Mouse (Mus musculus): ENCODE data around the gene Plcg2. TPM values are rescaled to one million over a fixed set of nuclear protein-coding genes. Genes with fewer than 3 reads are reported as not detected.

Gene Plcg2
- polyA plus RNA-seq, 1 experiment from 2014 or later: 7.3 TPM

DNA sequence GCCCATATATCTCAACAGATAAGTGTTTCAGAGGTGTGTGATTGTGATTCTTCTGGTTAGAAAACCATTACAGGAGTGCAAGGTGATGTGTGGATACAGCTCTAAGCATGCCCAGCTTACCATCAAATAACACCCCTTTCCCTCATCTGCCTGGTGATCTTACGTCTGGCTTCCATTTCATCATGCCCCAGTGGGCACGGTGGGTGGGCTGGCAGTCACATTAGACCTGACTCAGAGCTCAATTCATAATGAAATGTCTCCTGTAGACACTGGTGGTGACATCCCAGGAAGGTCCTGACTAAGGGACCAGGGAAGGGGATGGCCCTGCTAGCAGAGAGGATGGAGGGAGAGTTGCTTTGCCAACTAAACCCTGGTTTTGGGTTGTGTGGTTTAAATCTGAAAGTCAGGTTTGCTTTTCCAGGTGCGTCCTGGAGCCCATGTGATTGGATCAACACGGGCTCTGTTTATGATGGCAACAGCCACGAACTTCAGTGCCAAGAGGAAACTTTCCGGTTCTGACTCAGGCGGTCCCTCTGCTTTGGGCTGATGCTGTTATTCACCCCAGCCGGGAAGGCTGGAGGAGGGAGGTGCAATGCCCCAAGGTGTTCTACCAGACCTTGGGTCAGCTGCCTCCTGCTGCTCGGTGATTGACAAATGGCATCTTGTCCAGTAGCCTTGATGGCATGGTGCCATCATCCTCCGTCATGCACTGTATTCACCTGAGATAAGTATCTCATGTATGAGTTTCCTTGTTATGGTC lies 9.7 kb upstream of the Plcg2 start:
- Histone ChIP-seq H3K36me3 (no peaks in the 10 kb centered on the region), H3K9me3 (replicated peaks) (no peaks in the 10 kb centered on the region), H3K4me2 (no peak overlapping the region), H3K4me3 (replicated peaks) (no peak overlapping the region), H3K9ac (no peak overlapping the region), H3K27me3 (no peaks in the 10 kb centered on the region), H3K4me1 (replicated peaks) (no peaks in the 10 kb centered on the region), H3K27ac (no peak overlapping the region)
- DNase-seq: no peak
- ATAC-seq (ENCODE audit: low read depth): no peak
- WGBS (ENCODE audit: insufficient replicate concordance): 76% methylated on average over 10 of the region's 10 CpGs

DNA sequence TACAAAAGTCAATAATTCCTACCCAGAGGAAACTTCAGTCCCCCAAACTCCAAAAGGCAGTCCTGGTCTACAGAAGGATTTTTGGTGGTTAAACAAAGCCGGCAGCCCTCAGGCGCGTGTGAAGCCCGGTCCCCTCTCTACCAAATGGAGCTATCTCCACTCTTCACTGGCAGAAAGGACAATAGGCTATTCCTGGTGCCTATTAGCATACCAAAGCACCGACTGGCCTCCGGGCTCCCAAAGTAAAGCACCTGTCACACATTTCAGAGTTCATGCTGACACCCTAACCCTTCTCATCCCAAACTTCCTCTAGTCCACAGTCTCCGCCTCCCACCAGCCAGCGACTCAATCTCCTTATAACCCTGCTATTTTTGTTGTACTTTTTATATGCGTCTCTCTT lies 4.5 kb upstream of the Plcg2 start:
- no peak for DNase-seq

DNA sequence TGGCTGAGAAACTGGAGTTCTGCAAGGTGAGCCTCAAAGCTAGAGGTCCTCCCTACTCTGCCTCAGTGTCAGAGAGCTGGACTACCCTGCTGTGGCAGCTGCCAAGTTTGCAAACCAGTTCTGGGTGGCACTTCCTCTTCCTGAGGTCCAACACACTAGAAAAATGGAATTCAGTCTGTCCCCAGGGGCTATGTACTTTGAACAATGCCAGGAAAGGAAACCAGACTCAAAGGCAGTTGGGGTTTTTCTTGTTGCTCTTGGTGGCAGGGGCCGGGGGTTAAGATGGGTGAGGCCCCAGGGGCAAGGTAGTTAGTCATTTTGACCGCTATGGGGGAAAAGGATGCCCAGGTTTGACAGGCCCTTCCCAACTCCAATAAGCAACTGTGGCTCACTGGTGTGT lies 3.2 kb upstream of the Plcg2 start:
- no peaks in the 10 kb centered on the region for H3K9me3 ChIP-seq (replicated peaks)
- no peak overlapping the region for H3K9ac ChIP-seq
- H3K4me3 ChIP-seq (replicated peaks): no peak overlapping the region
- peaks cover 31% of the 10 kb centered on the region for H3K27me3 ChIP-seq
- ATAC-seq (ENCODE audit: low read depth): no peak
- no peak overlapping the region for H3K4me2 ChIP-seq
- no peak for DNase-seq
- H3K4me1 ChIP-seq (replicated peaks): peaks cover 17% of the 10 kb centered on the region
- H3K27ac ChIP-seq: no peak overlapping the region
- H3K36me3 ChIP-seq: no peaks in the 10 kb centered on the region
- WGBS (ENCODE audit: insufficient replicate concordance): 51% methylated on average over 2 of the region's 2 CpGs

More for the DNA sequence above, 4.5 kb upstream of the Plcg2 start:
- no peak overlapping the region for H3K27ac ChIP-seq
- ATAC-seq (ENCODE audit: low read depth): no peak
- peaks cover 9% of the 10 kb centered on the region for H3K4me1 ChIP-seq (replicated peaks)
- peaks cover 21% of the 10 kb centered on the region for H3K27me3 ChIP-seq
- 46% methylated on average over 9 of the region's 9 CpGs for WGBS (ENCODE audit: insufficient replicate concordance)
- no peaks in the 10 kb centered on the region for H3K36me3 ChIP-seq
- no peak overlapping the region for H3K4me3 ChIP-seq (replicated peaks)
- H3K9me3 ChIP-seq (replicated peaks): no peaks in the 10 kb centered on the region
- no peak overlapping the region for H3K4me2 ChIP-seq
- H3K9ac ChIP-seq: no peak overlapping the region

DNA sequence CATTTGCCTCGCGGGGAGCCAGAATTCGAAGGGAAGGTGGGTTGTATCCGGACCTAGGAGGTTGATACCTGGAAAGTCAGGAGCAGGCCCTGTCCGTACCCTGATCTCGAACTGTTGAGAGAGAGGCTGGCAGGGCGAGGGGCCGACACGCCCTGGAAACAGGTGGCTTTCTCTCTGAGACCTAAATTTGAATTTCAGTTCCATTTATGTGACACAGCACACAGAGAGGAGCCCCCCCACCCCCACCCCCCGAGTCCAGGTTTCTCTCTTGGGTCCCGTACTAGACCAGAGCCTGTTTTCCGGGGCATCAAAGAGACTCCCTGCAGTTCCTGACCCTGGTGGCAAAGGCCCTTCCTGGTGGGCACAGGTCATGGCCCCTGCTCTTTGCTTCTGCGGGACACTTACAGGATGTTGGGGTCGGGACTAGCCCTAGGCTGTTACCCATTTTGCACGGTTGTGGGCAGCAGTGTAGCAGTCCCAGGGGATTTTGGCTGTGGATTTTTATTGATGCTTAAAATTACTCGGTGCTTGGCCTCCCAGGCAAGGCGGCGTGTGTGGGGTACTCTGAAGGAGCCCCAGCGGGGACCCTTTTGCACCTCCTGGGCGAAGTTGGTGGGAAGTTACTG lies 937 bp downstream of the Plcg2 start:
- H3K27ac ChIP-seq: no peak overlapping the region
- peak overlapping the region; percentile 87 for H3K4me2 ChIP-seq
- no peaks in the 10 kb centered on the region for H3K36me3 ChIP-seq
- H3K4me3 ChIP-seq (replicated peaks): peak overlapping the region; percentile 66
- no peaks in the 10 kb centered on the region for H3K9me3 ChIP-seq (replicated peaks)
- peak overlapping the region; percentile 67 for H3K9ac ChIP-seq
- ATAC-seq (ENCODE audit: low read depth) (0 out of 2 replicates have a peak, but pooled peaks have one; percentile 12), DNase-seq (no peak)
- WGBS (ENCODE audit: insufficient replicate concordance): 10% methylated on average over 20 of the region's 20 CpGs
- H3K4me1 ChIP-seq (replicated peaks): peaks cover 17% of the 10 kb centered on the region
- H3K27me3 ChIP-seq: peaks cover 31% of the 10 kb centered on the region

DNA sequence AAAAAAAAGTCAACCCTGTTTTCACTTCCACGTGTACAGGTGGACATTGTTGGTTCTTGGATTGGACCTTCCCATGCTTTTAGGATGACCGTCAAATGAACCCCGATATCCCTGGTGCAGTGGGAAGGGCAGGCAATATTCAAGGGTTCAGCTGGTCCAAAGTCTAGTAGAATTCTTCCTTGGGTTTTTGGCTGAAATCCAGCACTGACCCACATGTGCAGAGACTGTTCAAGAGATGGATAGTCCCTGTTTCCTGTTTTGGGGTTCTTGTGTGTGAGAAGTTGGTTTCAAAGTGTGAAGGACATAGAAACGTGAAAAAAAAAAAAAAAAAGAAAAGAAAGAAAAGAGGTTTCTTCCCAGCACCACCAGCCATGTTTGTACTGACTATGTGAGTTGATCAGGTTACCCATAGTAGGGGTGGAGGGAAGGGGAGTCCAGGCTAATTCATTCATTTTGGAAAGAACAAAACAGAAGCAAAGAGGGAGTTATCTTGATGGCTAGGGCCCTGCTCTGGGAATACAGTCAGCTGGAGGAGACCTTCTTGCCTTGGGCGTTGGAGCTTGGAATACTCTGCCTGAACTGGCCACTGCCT lies 2.2 kb downstream of the Plcg2 start:
- Histone ChIP-seq H3K27me3 (peaks cover 31% of the 10 kb centered on the region), H3K4me1 (replicated peaks) (peaks cover 17% of the 10 kb centered on the region), H3K36me3 (no peaks in the 10 kb centered on the region), H3K4me2 (no peak overlapping the region), H3K4me3 (replicated peaks) (no peak overlapping the region), H3K9ac (no peak overlapping the region), H3K27ac (no peak overlapping the region), H3K9me3 (replicated peaks) (no peaks in the 10 kb centered on the region)
- WGBS (ENCODE audit: insufficient replicate concordance): 49% methylated on average over 5 of the region's 5 CpGs
- ATAC-seq (ENCODE audit: low read depth) (no peak), DNase-seq (no peak)

DNA sequence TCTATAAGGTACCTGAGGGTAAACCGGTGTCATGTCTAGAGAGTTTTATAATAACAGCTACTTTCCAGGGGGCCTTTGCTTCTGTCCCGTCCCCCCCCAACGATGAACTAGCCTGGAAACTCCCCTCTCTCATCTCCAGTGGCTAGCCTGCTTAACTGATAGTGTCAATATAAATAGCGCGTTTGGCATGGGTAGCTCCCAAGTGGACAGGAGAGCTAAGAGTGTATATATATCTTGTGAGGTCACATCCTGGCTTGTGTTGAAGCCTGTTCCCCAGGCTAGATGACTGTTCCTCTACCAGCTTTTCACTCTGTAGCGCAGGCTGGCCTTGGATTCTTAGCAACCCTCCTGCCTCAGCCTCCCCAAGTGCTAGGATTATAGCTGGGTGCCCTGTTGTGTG lies 3.2 kb downstream of the Plcg2 start:
- no peaks in the 10 kb centered on the region for H3K36me3 ChIP-seq
- H3K4me3 ChIP-seq (replicated peaks): no peak overlapping the region
- H3K27ac ChIP-seq: no peak overlapping the region
- DNase-seq (no peak), ATAC-seq (ENCODE audit: low read depth) (no peak)
- no peak overlapping the region for H3K9ac ChIP-seq
- peaks cover 31% of the 10 kb centered on the region for H3K27me3 ChIP-seq
- no peaks in the 10 kb centered on the region for H3K9me3 ChIP-seq (replicated peaks)
- 70% methylated on average over 6 of the region's 6 CpGs for WGBS (ENCODE audit: insufficient replicate concordance)
- H3K4me2 ChIP-seq: no peak overlapping the region
- H3K4me1 ChIP-seq (replicated peaks): peaks cover 17% of the 10 kb centered on the region

DNA sequence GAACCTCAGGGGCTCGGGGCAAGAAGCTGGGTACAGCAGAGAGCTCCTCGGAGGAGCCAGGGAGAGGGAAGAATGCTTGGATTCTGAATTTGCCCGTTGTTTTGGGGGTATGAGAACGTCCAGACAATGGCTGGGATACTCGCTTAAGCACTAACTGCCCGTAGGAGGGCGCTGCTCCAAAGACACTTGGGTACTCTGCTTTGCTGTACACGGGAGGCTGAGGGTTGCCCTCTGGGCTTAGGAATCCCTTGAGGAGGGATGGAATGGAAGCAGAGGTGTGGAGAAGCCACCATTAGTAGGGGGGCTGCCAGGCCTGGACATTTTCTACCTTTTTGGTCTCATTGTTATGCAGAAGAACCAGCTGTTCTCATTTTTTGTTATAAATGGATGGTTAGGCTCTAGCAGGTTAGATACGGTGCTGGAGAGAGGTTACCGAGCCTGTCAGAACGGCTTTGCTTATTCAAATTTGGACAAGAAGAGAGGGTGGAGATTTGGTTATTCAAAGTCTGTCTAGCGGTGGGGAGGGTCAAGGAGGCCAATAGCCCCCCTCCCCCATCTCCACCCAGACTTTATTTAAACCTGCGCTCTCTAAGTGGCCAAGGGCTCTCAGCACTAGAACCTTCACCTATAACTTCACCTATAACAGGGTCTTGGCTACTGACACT lies 5.4 kb downstream of the Plcg2 start:
- 72% methylated on average over 13 of the region's 13 CpGs for WGBS (ENCODE audit: insufficient replicate concordance)
- no peak overlapping the region for H3K27ac ChIP-seq
- H3K4me2 ChIP-seq: no peak overlapping the region
- no peaks in the 10 kb centered on the region for H3K36me3 ChIP-seq
- DNase-seq (no peak), ATAC-seq (ENCODE audit: low read depth) (no peak)
- no peak overlapping the region for H3K4me3 ChIP-seq (replicated peaks)
- peaks cover 8% of the 10 kb centered on the region for H3K4me1 ChIP-seq (replicated peaks)
- peaks cover 9% of the 10 kb centered on the region for H3K27me3 ChIP-seq
- H3K9me3 ChIP-seq (replicated peaks): no peaks in the 10 kb centered on the region
- no peak overlapping the region for H3K9ac ChIP-seq

DNA sequence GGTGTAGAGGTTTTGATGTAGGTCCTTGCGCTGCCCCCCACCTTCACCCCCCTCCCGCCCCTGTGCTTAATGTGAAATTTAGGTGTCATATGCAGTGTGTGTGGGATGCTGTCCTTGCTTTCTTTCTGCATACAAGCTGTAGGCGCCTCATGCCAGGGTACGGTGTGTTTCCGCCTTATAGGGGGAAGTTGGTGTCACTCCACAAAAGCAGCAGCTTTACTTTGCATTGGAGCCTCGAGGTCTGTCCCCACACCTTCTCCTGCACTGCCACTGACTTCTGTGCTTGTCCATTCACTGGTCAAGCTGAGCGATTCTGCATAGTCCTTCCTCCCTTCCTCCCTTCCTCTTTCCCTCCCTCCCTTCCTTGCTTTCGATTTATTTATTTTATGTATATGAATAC lies 9.6 kb downstream of the Plcg2 start:
- Histone ChIP-seq H3K9ac (no peak overlapping the region), H3K36me3 (no peaks in the 10 kb centered on the region), H3K4me2 (no peak overlapping the region), H3K27ac (no peak overlapping the region), H3K4me3 (replicated peaks) (no peak overlapping the region), H3K9me3 (replicated peaks) (no peaks in the 10 kb centered on the region), H3K4me1 (replicated peaks) (no peaks in the 10 kb centered on the region), H3K27me3 (no peaks in the 10 kb centered on the region)
- DNase-seq (no peak), ATAC-seq (ENCODE audit: low read depth) (no peak)
- WGBS (ENCODE audit: insufficient replicate concordance): 67% methylated on average over 8 of the region's 8 CpGs

DNA sequence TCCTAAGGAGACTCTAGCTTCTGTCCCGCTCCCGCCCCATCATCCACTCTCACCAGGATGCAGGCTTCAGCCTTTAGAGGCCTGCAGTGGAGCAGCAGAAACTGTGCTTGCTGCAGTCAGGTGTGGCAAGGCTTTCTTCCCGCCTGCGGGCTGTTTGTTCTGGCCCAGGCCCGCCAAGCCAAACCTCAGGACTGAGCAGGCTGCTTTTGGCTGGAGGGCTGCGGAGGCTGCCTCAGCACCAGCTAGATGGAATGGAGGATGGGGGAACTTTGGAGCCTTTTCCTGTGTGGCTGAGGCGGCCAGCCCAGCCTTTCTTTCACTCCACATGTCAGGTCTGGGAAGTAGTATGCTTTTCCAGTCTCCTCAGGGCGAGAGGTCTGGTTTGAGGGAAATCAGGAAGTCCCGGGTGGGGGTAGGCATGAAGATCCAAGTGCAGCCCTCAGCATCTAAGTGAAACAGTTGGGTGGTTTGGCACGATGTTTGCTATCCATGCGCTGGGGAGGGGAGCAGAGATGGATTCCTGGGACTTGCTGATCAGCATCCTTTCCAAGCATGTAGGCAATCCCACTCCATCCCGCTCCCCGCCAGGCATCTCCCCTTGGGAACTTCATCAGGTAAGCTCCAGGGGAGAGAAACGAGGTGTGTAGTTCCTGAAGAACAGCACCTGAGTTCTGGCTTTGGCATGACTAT lies 18.9 kb downstream of the Plcg2 start:
- Histone ChIP-seq H3K9me3 (replicated peaks) (no peaks in the 10 kb centered on the region), H3K4me2 (no peak overlapping the region), H3K27me3 (no peaks in the 10 kb centered on the region), H3K4me3 (replicated peaks) (no peak overlapping the region), H3K9ac (no peak overlapping the region), H3K27ac (no peak overlapping the region), H3K4me1 (replicated peaks) (no peaks in the 10 kb centered on the region), H3K36me3 (no peaks in the 10 kb centered on the region)
- 65% methylated on average over 14 of the region's 14 CpGs for WGBS (ENCODE audit: insufficient replicate concordance)
- DNase-seq (no peak), ATAC-seq (ENCODE audit: low read depth) (no peak)

DNA sequence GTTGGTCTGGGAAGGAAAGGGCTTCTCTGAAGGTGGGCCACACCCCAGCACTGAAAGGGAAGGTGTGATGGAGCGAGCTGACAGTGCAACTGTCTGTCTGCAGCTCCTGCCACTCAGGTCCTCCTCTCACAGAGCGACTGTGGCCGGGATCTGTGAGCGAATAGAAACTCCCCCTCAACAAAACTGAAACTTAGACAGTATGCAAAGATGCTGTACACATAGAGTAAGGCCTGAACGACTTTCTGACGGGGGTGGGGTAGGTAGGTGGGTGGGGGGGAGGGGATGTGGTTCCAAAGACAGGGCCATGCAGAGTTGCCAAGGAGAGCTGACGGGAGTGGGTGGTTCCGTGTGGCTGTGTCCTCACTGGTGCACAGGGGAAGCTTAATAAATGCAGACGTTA lies 19.8 kb downstream of the Plcg2 start:
- Histone ChIP-seq H3K27me3 (no peaks in the 10 kb centered on the region), H3K36me3 (no peaks in the 10 kb centered on the region), H3K9me3 (replicated peaks) (no peaks in the 10 kb centered on the region), H3K9ac (no peak overlapping the region), H3K4me3 (replicated peaks) (no peak overlapping the region), H3K27ac (no peak overlapping the region), H3K4me1 (replicated peaks) (no peaks in the 10 kb centered on the region), H3K4me2 (no peak overlapping the region)
- WGBS (ENCODE audit: insufficient replicate concordance): 62% methylated on average over 9 of the region's 9 CpGs
- DNase-seq (no peak), ATAC-seq (ENCODE audit: low read depth) (no peak)

DNA sequence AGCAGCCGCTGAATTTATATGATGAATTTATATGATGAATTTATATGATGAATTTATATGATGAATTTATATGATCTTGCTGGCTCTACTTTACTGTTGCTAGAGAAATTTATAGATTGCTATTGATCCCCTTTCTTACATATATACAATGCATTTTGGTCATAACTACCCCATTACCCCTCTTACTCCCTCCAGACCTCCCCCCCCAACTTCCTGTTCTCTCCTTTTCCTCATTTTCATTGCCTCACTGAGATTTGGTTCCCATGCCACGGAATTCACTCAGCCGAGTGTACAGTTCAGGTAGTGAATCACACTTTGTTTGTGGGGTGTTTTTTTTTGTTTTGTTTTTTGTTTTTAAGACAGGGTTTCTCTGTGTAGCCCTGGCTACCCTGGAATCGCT lies 20.8 kb downstream of the Plcg2 start:
- no peaks in the 10 kb centered on the region for H3K4me1 ChIP-seq (replicated peaks)
- no peak for DNase-seq
- H3K27me3 ChIP-seq: no peaks in the 10 kb centered on the region
- 54% methylated on average over 4 of the region's 4 CpGs for WGBS (ENCODE audit: insufficient replicate concordance)
- no peak overlapping the region for H3K27ac ChIP-seq
- no peak for ATAC-seq (ENCODE audit: low read depth)
- H3K9ac ChIP-seq: no peak overlapping the region
- no peaks in the 10 kb centered on the region for H3K9me3 ChIP-seq (replicated peaks)
- H3K4me2 ChIP-seq: no peak overlapping the region
- no peaks in the 10 kb centered on the region for H3K36me3 ChIP-seq
- no peak overlapping the region for H3K4me3 ChIP-seq (replicated peaks)
